Mouse (Mus musculus) hindbrain, embryonic 13.5 days (tissue): ENCODE data around the gene Zcwpw1. TPM values are rescaled to one million over a fixed set of nuclear protein-coding genes. Genes with fewer than 3 reads are reported as not detected.
"Not testable (repeated sequence)": the region's sequence is repeated elsewhere in the genome, so short reads cannot be mapped to it uniquely, and the experiment has no call there.

Experiments
- ATAC-seq: fragments of 200-750 bp; cut with Nextera tagmentation; 2 replicates; pipeline ENCODE4 v1.8.0; 2017; ENCODE audit warnings: moderate TSS enrichment; ENCODE audit not compliant: low FRiP score
- H3K27ac ChIP-seq: fragments of 300-500 bp; sonication (generic); 2 replicates; pipeline ENCODE4 v1.5.1; 2015; ENCODE audit warnings: inconsistent platforms, mild to moderate bottlenecking, moderate library complexity
- H3K27me3 ChIP-seq: fragments of 300-500 bp; sonication (generic); 2 replicates; pipeline ENCODE4 v1.6.1; 2015; ENCODE audit warnings: mild to moderate bottlenecking, inconsistent platforms
- H3K36me3 ChIP-seq: fragments of 300-500 bp; sonication (generic); 2 replicates; pipeline ENCODE4 v1.6.1; 2015; ENCODE audit warnings: mild to moderate bottlenecking, inconsistent platforms
- H3K4me1 ChIP-seq: fragments of 300-500 bp; sonication (generic); replicated peaks from 2 replicates; pipeline ENCODE4 v1.6.1; 2015; ENCODE audit warnings: inconsistent platforms
- H3K4me2 ChIP-seq: fragments of 300-500 bp; sonication (generic); 2 replicates; pipeline ENCODE4 v1.6.1; 2015; ENCODE audit warnings: inconsistent platforms, mild to moderate bottlenecking, moderate library complexity
- H3K4me3 ChIP-seq: fragments of 300-500 bp; sonication (generic); 2 replicates; pipeline ENCODE4 v1.5.1; 2015; ENCODE audit warnings: mild to moderate bottlenecking, inconsistent platforms
- H3K9ac ChIP-seq: fragments of 300-500 bp; sonication (generic); 2 replicates; pipeline ENCODE4 v1.6.1; 2015; ENCODE audit warnings: mild to moderate bottlenecking, inconsistent platforms
- H3K9me3 ChIP-seq: fragments of 300-500 bp; sonication (generic); 2 replicates; pipeline ENCODE4 v1.6.1; 2016; ENCODE audit warnings: inconsistent platforms
- WGBS: fragments of 180-500 bp; shearing (Covaris S2); methylation state at CpG from one replicate; pipeline ENCODE4 v1.1.7; 2015; 5-methylcytosine and 5-hydroxymethylcytosine counted together
- polyA plus RNA-seq: library from polyadenylated mRNA; unstranded; fragments of >200 nt; fragmentation: Nextera tagmentation; extraction: Ambion mirVana; gene quantifications from 2 replicates; pipeline ENCODE4 v1.2.1, GENCODE M21; 2015

The Zcwpw1 gene
- polyA plus RNA-seq, 1 experiment from 2014 or later, result 10.6 TPM

- ATAC-seq, result no peak
- Histone ChIP-seq H3K9me3 (no peaks in the 10 kb centered on the region), H3K4me1 (no peaks in the 10 kb centered on the region), H3K9ac (no peak overlapping the region), H3K27ac (no peak overlapping the region), H3K36me3 (no peaks in the 10 kb centered on the region), H3K4me2 (no peak overlapping the region), H3K4me3 (no peak overlapping the region), H3K27me3 (no peaks in the 10 kb centered on the region)
- WGBS, result 85% methylated on average over 7 of the region's 7 CpGs
Measured at GRCm38 (mm10) chr5:137830238-137830637, 42.6 kb downstream of the Zcwpw1 start.

DNA sequence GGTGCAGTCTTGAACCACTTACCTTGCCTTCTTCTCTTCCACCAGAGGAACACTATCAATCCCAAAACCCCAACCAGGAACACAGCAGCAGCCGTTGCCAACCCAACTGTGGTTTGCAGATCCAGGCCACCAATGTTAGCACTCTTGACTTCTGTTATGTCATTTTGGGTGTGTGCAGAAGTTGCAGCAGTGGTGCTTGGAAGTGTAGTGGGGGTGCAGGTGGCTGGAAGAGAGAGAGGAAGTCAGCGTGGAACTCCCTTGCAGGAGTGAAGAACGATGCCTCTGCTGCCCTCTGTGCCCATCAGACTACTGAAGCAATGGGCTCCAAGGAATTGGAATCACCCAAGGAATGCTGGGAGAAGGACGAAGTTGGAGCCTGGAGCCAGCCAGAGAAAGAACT is 43.5 kb downstream of the Zcwpw1 start:
- no peaks in the 10 kb centered on the region for H3K27me3 ChIP-seq
- no peak overlapping the region for H3K4me3 ChIP-seq
- no peak for ATAC-seq
- H3K27ac ChIP-seq, result no peak overlapping the region
- no peak overlapping the region for H3K9ac ChIP-seq
- WGBS, result 89% methylated on average over 4 of the region's 4 CpGs
- no peaks in the 10 kb centered on the region for H3K4me1 ChIP-seq
- H3K9me3 ChIP-seq, result no peaks in the 10 kb centered on the region
- no peaks in the 10 kb centered on the region for H3K36me3 ChIP-seq
- H3K4me2 ChIP-seq, result no peak overlapping the region

DNA sequence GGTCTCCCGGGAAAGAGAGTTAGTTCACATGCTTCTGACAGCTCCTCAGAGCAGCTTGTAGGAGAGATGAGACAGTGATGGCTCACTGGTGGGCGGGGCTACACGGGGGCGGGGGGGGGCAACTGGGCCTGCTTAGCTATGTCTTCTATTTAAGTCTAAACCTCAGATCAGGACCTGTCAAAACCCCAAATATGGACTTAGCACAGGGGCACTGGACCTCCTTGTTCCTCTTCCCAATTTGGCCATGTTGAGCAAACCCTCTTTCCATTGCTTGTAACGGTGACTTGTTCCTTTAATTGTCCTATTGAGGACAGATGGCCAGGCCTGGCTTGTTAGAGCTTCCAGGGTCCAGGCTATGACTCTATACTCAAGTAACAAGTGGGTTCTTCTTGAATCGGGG is 43.9 kb downstream of the Zcwpw1 start:
- WGBS, result 84% methylated on average over 6 of the region's 6 CpGs
- no peak for ATAC-seq

DNA sequence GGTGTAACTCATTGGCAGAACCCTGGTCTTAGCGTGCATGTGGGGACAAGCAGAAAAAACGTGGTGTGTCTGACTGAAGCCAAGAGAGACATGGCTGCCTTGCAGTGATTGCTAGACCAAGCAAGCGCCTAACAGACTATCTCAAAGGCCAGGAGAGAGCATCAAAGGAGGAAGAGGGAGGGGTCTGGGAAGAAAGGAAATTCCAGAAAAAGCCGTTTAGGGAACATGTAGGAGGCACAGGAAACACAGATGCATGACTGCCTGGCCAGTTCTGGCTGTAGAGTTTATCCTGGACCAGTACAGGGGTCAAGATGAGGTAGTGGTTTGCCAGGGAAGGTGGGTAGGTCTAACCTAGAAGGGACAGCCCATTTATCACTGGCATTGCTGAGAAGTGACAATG is 45.9 kb downstream of the Zcwpw1 start:
- Histone ChIP-seq H3K27me3 (no peaks in the 10 kb centered on the region), H3K4me2 (no peak overlapping the region), H3K4me1 (no peaks in the 10 kb centered on the region), H3K27ac (no peak overlapping the region), H3K9ac (no peak overlapping the region), H3K9me3 (no peaks in the 10 kb centered on the region), H3K36me3 (no peaks in the 10 kb centered on the region), H3K4me3 (no peak overlapping the region)
- ATAC-seq, result no peak
- WGBS, result 73% methylated on average over 4 of the region's 4 CpGs

More for the DNA sequence above, 43.9 kb downstream of the Zcwpw1 start:
- Histone ChIP-seq H3K4me3 (no peak overlapping the region), H3K27me3 (no peaks in the 10 kb centered on the region), H3K36me3 (no peaks in the 10 kb centered on the region), H3K9ac (no peak overlapping the region), H3K9me3 (no peaks in the 10 kb centered on the region), H3K4me1 (no peaks in the 10 kb centered on the region), H3K27ac (no peak overlapping the region), H3K4me2 (no peak overlapping the region)

DNA sequence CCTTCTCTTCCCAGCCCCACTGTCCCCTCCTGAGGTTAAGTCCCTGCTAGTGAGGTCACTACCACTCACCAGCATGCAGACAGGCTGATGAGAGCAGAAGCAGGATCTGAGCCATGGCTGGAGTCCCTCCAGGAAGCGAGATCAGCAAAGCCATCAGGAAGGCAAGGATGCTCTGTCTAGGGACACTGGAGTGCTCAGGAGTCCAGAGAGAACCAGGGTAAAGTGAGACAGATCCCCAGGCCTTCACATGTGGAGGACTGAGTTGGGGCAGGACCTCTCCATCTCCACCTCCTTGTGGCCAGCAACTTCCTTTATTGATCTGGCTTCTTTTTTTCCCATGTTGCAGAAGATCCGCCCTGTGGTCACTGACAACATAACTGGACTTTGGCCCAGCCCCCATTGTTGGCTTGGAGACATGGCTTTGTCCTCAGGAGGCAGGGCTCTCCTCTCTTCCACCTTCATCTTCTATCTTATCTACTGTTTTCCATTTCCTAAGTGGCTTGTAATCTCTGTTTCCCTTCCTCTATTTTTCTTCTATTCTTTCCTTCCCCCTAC is 48.4 kb downstream of the Zcwpw1 start, which contains the start of gene Pilra:
Gene Pilra, minus strand, starts transcription at position 316 of the 555 bp plus-strand sequence.
- not testable (repeated sequence) for H3K9ac ChIP-seq, H3K27ac ChIP-seq, H3K27me3 ChIP-seq, H3K36me3 ChIP-seq, H3K4me2 ChIP-seq, H3K4me1 ChIP-seq, H3K9me3 ChIP-seq, H3K4me3 ChIP-seq, ATAC-seq
- WGBS, result 69% methylated on average over 2 of the region's 2 CpGs

- H3K4me3 ChIP-seq, result no peak overlapping the region
- no peaks in the 10 kb centered on the region for H3K9me3 ChIP-seq
- H3K36me3 ChIP-seq, result no peaks in the 10 kb centered on the region
- H3K4me2 ChIP-seq, result no peak overlapping the region
- H3K27ac ChIP-seq, result no peak overlapping the region
- ATAC-seq, result no peak
- no peaks in the 10 kb centered on the region for H3K27me3 ChIP-seq
- no peaks in the 10 kb centered on the region for H3K4me1 ChIP-seq
- H3K9ac ChIP-seq, result no peak overlapping the region
Measured at GRCm38 (mm10) chr5:137836611-137837010, 49.0 kb downstream of the Zcwpw1 start.

DNA sequence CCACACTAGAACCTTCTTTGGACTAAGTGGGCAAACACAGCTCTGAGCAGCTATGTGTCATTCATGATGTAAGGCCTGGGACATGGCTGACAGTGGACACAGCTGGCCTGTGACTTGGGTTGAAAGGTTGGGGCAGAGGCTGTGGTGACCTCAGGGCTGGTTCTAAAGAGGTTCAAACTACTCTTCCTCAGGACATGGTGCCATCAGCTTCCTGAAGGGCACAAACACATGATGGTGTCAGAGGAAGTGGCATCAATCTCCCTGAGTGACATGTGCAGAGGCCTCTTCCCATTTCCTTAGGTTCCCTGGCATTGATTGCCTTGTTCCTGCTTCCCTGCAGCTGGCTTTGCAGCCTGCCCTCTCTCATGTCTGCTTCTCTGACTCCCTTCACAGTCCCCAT is 49.5 kb downstream of the Zcwpw1 start:
- not testable (repeated sequence) for H3K36me3 ChIP-seq, H3K27ac ChIP-seq, H3K9ac ChIP-seq, H3K9me3 ChIP-seq, H3K27me3 ChIP-seq, ATAC-seq, H3K4me1 ChIP-seq, H3K4me2 ChIP-seq, H3K4me3 ChIP-seq

- WGBS, result 93% methylated on average over 1 of the region's 1 CpGs
- H3K27ac ChIP-seq, H3K4me2 ChIP-seq, H3K9me3 ChIP-seq, H3K36me3 ChIP-seq, H3K9ac ChIP-seq, H3K4me3 ChIP-seq, H3K4me1 ChIP-seq, H3K27me3 ChIP-seq, ATAC-seq: not testable (repeated sequence)
Measured at GRCm38 (mm10) chr5:137850313-137850712, 62.7 kb downstream of the Zcwpw1 start.

GRCm38 (mm10) chr5:137854907-137855306 is 67.3 kb downstream of the Zcwpw1 start:
- not testable (repeated sequence) for H3K4me2 ChIP-seq, ATAC-seq, H3K9me3 ChIP-seq, H3K36me3 ChIP-seq, H3K27ac ChIP-seq, H3K27me3 ChIP-seq, H3K4me3 ChIP-seq, H3K4me1 ChIP-seq, H3K9ac ChIP-seq
- WGBS, result 84% methylated on average over 3 of the region's 3 CpGs

DNA sequence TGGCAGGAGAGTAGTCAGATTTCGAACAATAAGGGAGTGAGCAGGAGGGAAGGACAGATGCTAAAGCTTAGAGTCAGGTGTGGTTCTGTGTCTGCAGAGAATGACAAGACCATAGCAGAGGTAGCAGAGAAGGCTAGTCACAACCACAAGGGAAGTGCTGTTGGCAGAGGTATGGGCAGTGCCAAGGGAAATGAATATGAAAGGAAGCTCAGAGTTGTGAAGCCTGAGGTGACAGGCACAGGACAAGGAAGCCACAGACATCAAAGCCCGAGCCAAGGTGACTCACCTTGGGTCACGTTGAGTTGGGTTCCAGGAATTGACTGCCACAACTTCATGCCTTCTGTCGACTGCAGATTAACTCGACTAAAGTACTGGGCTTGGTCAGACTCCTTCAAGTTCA is 69.3 kb downstream of the Zcwpw1 start:
- WGBS, result 81% methylated on average over 5 of the region's 5 CpGs
- not testable (repeated sequence) for ATAC-seq, H3K27ac ChIP-seq, H3K36me3 ChIP-seq, H3K4me1 ChIP-seq, H3K9me3 ChIP-seq, H3K4me2 ChIP-seq, H3K27me3 ChIP-seq, H3K9ac ChIP-seq, H3K4me3 ChIP-seq

DNA sequence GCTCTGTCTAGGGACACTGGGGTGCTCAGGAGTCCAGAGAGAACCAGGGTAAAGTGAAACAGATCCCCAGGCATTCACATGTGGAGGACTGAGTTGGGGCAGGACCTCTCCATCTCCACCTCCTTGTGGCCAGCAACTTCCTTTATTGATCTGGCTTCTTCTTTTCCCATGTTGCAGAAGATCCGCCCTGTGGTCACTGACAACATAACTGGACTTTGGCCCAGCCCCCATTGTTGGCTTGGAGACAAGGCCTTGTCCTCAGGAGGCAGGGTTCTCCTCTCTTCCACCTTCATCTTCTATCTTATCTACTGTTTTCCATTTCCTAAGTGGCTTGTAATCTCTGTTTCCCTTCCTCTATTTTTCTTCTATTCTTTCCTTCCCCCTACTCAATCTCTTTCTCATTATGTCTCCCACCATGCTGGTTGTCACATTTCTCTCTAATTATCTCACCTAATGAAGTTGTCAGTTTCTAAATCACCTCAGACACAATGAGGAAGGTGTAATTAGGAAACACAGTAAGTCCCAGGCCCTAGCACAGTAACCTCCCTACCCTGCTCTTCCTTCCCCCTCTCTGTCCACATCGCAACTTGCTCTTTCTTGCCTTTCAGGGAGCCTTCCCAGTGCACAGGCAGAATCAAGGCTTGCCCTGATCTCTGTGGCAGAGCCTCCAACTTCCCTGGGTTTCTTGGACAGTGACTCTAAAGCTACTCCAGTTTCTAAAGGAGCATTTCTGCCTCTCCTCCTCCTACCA is 70.5 kb downstream of the Zcwpw1 start, which contains the start of gene Pilrb1:
Gene Pilrb1, minus strand, starts transcription at position 147 of the 751 bp plus-strand sequence.
- not testable (repeated sequence) for H3K9ac ChIP-seq, H3K27ac ChIP-seq, H3K4me2 ChIP-seq, ATAC-seq, H3K4me3 ChIP-seq, H3K4me1 ChIP-seq, H3K27me3 ChIP-seq, H3K9me3 ChIP-seq, H3K36me3 ChIP-seq
- 94% methylated on average over 2 of the region's 2 CpGs for WGBS

DNA sequence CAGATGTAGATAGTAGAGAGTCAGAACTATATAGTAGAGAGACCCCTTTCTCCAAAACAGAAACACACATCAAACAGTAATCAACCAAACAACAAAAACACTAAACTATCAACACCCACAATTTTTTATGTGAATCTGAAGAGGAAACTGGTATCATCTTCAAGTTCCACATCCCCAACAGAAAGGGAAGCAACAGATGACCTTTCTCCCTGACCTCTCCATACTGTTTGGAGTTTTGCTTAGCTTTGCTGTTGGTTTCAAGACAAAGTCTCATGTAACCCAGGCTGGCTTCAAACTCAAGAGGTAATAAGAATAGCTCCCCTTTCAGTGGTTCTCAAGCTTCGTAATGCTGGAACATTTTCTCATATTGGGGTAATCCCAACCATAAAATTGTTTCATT is 76.4 kb downstream of the Zcwpw1 start:
- not testable (repeated sequence) for H3K9ac ChIP-seq, H3K27ac ChIP-seq, H3K27me3 ChIP-seq, H3K4me2 ChIP-seq, H3K4me3 ChIP-seq, ATAC-seq, H3K9me3 ChIP-seq, H3K36me3 ChIP-seq, H3K4me1 ChIP-seq
- 98% methylated on average over 1 of the region's 1 CpGs for WGBS

DNA sequence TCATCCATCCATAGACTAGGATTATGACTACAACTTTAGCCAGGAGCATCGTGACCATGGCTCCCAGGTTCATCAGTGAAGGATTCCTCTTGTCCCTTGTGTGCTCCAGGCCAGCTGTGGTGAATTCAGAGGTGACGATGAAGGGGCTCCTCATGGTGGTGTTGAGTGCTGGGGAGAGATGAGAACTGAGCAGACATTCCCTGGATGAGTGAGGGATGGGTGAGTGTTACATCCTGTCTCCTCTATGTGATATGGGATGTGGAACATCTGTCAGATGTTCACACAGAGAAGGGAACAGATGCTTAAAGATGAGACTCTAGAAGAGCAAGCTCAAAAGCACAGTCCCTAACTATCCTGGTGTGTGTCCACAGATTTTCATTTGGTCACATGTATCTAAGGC is 81.0 kb downstream of the Zcwpw1 start:
- not testable (repeated sequence) for H3K27me3 ChIP-seq, H3K4me2 ChIP-seq, H3K4me1 ChIP-seq, H3K27ac ChIP-seq, H3K36me3 ChIP-seq, H3K9ac ChIP-seq, H3K4me3 ChIP-seq, ATAC-seq, H3K9me3 ChIP-seq
- WGBS, result 72% methylated on average over 2 of the region's 2 CpGs
